Mouse (Mus musculus): ENCODE results near the gene Enoph1. TPM values are rescaled to one million over a fixed set of nuclear protein-coding genes. Genes with fewer than 3 reads are reported as not detected.

Gene Enoph1
- polyA plus RNA-seq, 1 experiment from 2014 or later = 62.8 TPM

DNA sequence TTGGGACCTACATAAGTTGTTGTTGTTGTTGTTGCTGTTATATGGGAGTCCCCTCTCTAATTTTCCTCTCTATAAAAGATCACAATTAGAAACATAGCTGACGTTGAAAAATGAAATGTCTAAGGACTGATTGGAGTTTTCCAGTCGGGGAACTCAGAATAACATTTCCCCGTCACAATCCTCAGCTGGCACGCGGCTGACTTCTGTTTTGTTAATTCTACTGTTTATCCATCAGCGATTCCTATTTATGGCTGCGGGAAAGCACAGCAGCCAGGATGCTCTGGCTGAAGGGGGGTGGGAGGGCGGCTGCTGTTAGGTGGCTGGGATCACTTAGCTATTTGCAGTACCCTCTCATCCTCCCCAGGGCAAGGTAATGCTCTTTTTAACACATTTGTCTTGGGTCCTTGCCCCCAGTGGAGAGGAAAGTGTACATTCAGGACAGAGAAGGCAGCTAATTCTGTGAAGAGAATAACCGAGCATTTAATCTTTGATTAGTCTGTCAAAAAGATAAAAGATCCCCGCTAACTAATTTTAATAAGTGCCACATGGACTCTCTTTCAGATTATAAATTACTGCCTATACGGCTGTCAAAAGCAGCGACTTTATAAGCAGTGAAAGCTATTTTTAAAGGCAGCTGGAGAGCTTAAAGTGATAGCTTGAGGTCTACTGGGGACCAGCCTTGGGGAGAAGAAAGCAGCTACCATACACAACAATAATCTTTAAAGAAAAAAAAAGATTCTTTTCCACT, 50.9 kb downstream of the Enoph1 start:
- H3K9me3 ChIP-seq = no peaks in the 10 kb centered on the region
- H3K27ac ChIP-seq = no peak overlapping the region
- WGBS = 61% methylated on average over 12 of the region's 12 CpGs
- H3K4me3 ChIP-seq = no peak overlapping the region
- peaks cover 17% of the 10 kb centered on the region for H3K4me1 ChIP-seq
- H3K27me3 ChIP-seq (ENCODE audit: poor library complexity, severe bottlenecking) = peaks cover 14% of the 10 kb centered on the region; the same call in 1 of the 2 replicates
- no peaks in the 10 kb centered on the region for H3K36me3 ChIP-seq (replicated peaks)
- DNase-seq (ENCODE audit: extremely low spot score, low spot score) = no peak

DNA sequence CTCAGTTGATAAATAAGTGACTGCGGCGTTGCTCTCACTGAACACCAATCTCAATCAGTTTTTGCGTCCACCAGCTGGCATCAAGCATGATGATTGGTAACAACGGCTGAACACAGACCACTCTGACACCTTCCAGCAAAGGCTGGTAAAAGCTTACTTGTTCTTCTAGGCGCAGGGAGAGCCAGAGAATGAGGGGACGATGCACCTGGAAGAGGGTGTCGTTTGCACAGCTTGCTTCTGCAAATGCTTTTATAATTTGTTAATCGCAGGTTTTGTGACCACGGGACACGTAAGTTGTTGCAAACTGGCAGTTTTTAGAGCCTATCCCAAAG, 51.4 kb downstream of the Enoph1 start:
- 56% methylated on average over 10 of the region's 10 CpGs for WGBS
- peak overlapping the region; percentile 19; the same call in 1 of the 2 replicates for H3K4me3 ChIP-seq
- DNase-seq (ENCODE audit: extremely low spot score, low spot score) = no peak
- H3K27ac ChIP-seq = 0 out of 2 replicates have a peak overlapping the region, but pooled peaks have one; percentile 8
- peaks cover 14% of the 10 kb centered on the region; the same call in 1 of the 2 replicates for H3K27me3 ChIP-seq (ENCODE audit: poor library complexity, severe bottlenecking)
- no peaks in the 10 kb centered on the region for H3K9me3 ChIP-seq
- peaks cover 17% of the 10 kb centered on the region for H3K4me1 ChIP-seq
- no peaks in the 10 kb centered on the region for H3K36me3 ChIP-seq (replicated peaks)

DNA sequence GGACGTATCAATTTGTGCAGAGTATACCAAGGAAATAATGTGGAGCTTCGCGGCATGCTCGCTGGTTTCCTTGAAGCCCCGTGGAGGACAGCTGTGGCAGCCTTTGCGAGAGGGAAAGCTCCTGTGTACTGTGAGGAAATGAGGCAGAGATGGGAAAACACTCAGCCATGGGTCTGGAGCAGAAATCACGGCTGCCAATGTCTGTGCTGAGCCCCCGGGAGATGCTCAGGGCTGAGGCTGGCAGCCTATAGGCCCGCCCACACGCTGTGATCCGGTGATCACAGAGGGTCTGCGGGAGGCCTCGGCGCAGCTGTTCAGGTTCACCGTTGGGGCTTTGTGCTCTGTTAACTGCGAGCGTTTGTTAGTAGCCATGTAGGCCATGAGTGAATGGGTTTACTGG, 51.8 kb downstream of the Enoph1 start:
- WGBS = 12% methylated on average over 17 of the region's 17 CpGs
- Histone ChIP-seq H3K9me3 (no peaks in the 10 kb centered on the region), H3K4me1 (peaks cover 17% of the 10 kb centered on the region), H3K4me3 (peak overlapping the region; percentile 19), H3K27ac (0 out of 2 replicates have a peak overlapping the region, but pooled peaks have one; percentile 8), H3K27me3 (ENCODE audit: poor library complexity, severe bottlenecking) (peaks cover 14% of the 10 kb centered on the region; the same call in 1 of the 2 replicates), H3K36me3 (replicated peaks) (no peaks in the 10 kb centered on the region)
- no peak for DNase-seq (ENCODE audit: extremely low spot score, low spot score)

DNA sequence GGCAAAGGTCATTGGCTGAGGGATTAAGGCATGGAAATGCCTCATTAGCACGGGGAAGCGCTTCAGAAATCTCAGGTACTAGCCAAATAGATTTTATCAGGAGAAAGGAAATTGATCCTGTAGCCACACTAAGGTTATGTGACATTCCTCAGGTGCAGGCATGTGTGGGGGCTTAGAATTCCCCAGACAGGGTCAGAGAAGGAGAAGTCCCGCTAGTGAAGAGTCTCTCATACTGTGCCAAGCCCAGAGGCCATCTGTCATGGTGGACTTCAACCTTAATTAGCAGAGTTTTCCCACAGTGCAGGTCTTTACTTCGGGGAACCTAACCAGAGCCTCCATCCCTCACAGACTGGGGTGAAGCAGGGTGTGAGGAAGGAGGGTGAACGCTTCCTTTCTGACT, 57.2 kb downstream of the Enoph1 start:
- Histone ChIP-seq H3K9me3 (no peaks in the 10 kb centered on the region), H3K4me1 (peaks cover 1% of the 10 kb centered on the region), H3K4me3 (no peak overlapping the region)

DNA sequence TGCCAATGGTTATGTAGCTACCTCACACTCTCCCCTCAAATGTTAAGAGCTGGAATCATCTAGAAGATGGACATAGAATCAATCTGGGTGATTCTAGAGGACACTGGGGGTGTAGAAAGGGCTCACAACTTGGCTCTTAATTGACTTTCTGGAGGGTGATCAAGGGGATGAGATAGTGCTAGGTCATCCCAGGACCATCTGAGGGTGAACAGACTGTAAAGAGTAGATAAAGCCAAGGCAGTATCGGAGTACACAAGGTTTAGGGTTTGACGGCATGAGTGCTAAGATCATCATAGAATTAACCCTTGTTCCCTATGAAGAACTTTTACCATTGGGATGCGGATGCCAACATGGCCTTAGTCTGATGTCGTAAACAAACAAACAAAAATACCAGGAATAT, 58.2 kb downstream of the Enoph1 start:
- H3K9me3 ChIP-seq = no peaks in the 10 kb centered on the region
- no peak overlapping the region for H3K27ac ChIP-seq
- H3K4me3 ChIP-seq = no peak overlapping the region
- no peaks in the 10 kb centered on the region for H3K4me1 ChIP-seq
- WGBS = 94% methylated on average over 4 of the region's 4 CpGs
- no peaks in the 10 kb centered on the region for H3K36me3 ChIP-seq (replicated peaks)
- no peak for DNase-seq (ENCODE audit: extremely low spot score, low spot score)
- H3K27me3 ChIP-seq (ENCODE audit: poor library complexity, severe bottlenecking) = no peaks in the 10 kb centered on the region

More for the DNA sequence above, 57.2 kb downstream of the Enoph1 start:
- WGBS = 74% methylated on average over 5 of the region's 5 CpGs
- H3K36me3 ChIP-seq (replicated peaks) = no peaks in the 10 kb centered on the region
- no peak for DNase-seq (ENCODE audit: extremely low spot score, low spot score)
- no peak overlapping the region for H3K27ac ChIP-seq
- peaks cover 9% of the 10 kb centered on the region; the same call in 1 of the 2 replicates for H3K27me3 ChIP-seq (ENCODE audit: poor library complexity, severe bottlenecking)

DNA sequence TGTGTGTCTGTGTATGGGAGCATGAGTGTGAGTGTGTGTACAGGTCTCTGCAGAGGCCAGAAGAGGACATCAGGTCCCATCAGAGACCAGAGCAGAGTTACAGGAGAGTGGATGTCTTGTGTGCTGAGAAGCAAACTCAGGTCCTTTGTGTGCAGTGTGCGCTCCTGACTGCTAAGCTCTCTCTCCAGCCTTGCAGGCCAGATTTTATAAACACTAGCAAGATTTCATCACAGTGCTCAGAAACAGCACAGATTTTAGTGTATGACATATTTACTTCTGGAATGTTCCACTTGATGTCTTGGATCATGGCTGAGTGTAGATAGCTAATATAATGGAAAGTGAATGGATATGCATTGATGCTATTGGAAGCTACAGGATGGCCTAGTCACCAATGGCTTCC, 62.6 kb downstream of the Enoph1 start:
- H3K9me3 ChIP-seq = no peaks in the 10 kb centered on the region
- DNase-seq (ENCODE audit: extremely low spot score, low spot score) = no peak
- H3K27ac ChIP-seq = no peak overlapping the region
- no peak overlapping the region for H3K4me3 ChIP-seq
- no peaks in the 10 kb centered on the region for H3K27me3 ChIP-seq (ENCODE audit: poor library complexity, severe bottlenecking)
- H3K36me3 ChIP-seq (replicated peaks) = no peaks in the 10 kb centered on the region
- WGBS = 97% methylated on average over 1 of the region's 1 CpGs
- H3K4me1 ChIP-seq = no peaks in the 10 kb centered on the region

DNA sequence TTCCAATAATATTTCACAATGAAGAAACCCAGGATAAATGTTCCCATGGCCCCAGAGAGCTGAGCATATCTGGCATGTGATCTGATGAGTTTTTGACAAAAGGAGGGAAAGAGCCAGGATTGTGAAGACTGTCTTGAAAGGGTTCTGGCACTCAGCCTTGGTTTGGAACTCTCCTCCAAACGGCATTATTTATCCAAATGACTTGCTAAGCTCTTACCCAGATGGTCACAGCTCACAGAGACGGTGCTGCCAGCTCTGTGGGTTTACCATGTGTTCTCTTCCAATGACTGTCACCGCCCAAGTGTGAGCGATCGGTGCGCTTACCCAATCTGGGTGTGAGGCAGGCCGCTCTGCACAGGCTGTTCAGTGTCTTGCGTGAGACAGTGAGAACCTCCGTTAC, 69.1 kb downstream of the Enoph1 start:
- Histone ChIP-seq H3K27me3 (ENCODE audit: poor library complexity, severe bottlenecking) (no peaks in the 10 kb centered on the region), H3K9me3 (no peaks in the 10 kb centered on the region), H3K4me3 (no peak overlapping the region), H3K27ac (no peak overlapping the region), H3K36me3 (replicated peaks) (no peaks in the 10 kb centered on the region), H3K4me1 (no peaks in the 10 kb centered on the region)
- no peak for DNase-seq (ENCODE audit: extremely low spot score, low spot score)
- WGBS = 87% methylated on average over 9 of the region's 9 CpGs

DNA sequence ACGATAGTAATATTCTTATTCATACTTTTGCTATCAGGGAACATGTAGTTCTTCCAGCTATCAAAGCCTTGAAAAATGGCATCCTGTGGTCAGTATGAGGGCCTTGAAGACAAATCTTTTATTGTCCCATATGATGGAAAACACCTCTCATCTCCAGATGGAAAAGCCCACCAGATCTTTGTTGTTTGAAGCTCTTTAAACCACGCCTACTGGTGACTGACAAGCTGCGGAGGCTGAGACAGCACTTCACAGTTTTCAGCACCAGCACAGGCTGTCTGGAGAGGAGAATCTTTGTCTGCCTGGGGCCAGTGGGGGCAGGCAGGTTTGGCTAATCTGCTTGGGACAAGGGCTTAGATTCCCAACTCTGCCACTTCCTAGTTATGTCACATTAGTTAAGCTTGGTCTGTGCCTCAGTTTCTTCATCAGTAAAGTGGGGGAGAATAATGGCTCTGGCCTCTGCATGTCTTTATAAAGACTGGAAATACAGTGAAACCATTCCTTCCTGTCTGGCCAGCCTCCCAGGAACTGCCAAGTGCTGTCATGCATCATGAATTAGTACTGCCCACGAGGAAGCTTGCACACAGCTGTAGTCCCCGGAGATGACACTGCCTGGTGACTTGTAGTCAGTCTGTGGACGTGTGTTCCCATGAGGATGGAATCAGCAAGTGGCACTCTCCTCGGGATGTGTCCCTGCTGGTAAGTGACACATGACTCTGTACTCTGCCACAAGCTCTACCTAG, 69.9 kb downstream of the Enoph1 start:
- H3K9me3 ChIP-seq = no peaks in the 10 kb centered on the region
- WGBS = 71% methylated on average over 7 of the region's 7 CpGs
- DNase-seq (ENCODE audit: extremely low spot score, low spot score) = no peak
- no peak overlapping the region for H3K27ac ChIP-seq
- no peaks in the 10 kb centered on the region; the same call in 1 of the 2 replicates for H3K4me1 ChIP-seq
- H3K4me3 ChIP-seq = no peak overlapping the region
- H3K27me3 ChIP-seq (ENCODE audit: poor library complexity, severe bottlenecking) = no peaks in the 10 kb centered on the region
- no peaks in the 10 kb centered on the region for H3K36me3 ChIP-seq (replicated peaks)

DNA sequence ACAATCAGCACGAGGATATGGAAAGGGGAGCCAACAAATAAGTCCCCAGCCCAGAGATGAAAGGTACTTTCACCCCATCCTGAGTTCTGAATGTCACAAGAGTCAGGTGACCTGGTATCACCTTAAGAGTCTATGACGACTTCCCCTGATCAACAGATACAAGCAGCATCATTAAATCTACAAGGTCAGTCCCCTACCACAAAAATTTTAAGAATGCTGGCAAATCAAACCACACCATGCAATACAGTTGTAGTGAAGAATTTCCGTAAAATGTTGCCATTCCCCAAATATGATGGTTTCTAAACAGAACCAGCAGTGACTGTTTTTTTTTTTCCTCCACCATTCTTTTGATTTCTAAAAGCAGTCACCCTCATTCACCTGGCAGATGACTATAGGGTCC, 70.8 kb downstream of the Enoph1 start:
- Histone ChIP-seq H3K27me3 (ENCODE audit: poor library complexity, severe bottlenecking) (no peaks in the 10 kb centered on the region), H3K36me3 (replicated peaks) (no peaks in the 10 kb centered on the region), H3K27ac (no peak overlapping the region), H3K4me3 (no peak overlapping the region), H3K9me3 (no peaks in the 10 kb centered on the region), H3K4me1 (no peaks in the 10 kb centered on the region; the same call in 1 of the 2 replicates)
- 88% methylated on average over 3 of the region's 3 CpGs for WGBS
- no peak for DNase-seq (ENCODE audit: extremely low spot score, low spot score)

DNA sequence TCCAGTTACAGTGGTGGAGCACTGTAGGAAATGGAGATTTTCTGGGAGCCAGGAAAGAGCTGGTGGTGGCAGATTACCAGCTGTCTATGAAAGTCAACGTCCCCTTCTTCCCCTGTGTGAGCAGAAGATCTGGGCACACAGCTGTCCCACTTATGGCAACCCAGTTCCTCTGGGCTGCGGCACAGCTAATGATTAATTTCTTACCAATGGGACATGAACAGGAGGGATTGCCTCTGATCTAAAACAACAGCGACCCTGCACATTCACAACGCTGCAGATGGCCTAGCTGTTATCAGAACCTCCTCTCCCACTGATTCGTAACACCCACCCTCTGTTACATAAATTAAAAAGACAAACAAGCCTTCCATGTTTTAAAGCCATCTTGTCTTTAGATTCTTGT, 73.6 kb downstream of the Enoph1 start:
- no peak overlapping the region for H3K27ac ChIP-seq
- H3K4me1 ChIP-seq = peaks cover 8% of the 10 kb centered on the region
- H3K4me3 ChIP-seq = no peak overlapping the region
- DNase-seq (ENCODE audit: extremely low spot score, low spot score) = no peak
- 0 out of 2 replicates have a peak, but pooled peaks cover 4% of the 10 kb centered on the region for H3K9me3 ChIP-seq
- no peaks in the 10 kb centered on the region; the same call in 1 of the 2 replicates for H3K27me3 ChIP-seq (ENCODE audit: poor library complexity, severe bottlenecking)
- H3K36me3 ChIP-seq (replicated peaks) = no peaks in the 10 kb centered on the region
- WGBS = 80% methylated on average over 5 of the region's 5 CpGs

Other genes starting within 250 kb of the Enoph1 start
- gene Vamp9, start 133.7 kb upstream of the Enoph1 start, polyA plus RNA-seq (2016; fragmentation: Nextera tagmentation; extraction: Ambion mirVana) = 0.25 and 0.30 TPM in 2 replicates
- 200 and 207 TPM in 2 replicates for gene Hnrnpd, start 61.0 kb upstream of the Enoph1 start, polyA plus RNA-seq (2016; fragmentation: Nextera tagmentation; extraction: Ambion mirVana)
- gene 4930524J08Rik, start 60.9 kb upstream of the Enoph1 start, polyA plus RNA-seq (2016; fragmentation: Nextera tagmentation; extraction: Ambion mirVana) = 1.7 and 2.2 TPM in 2 replicates
- gene Hnrnpdl, start 321 bp upstream of the Enoph1 start, polyA plus RNA-seq (2016; fragmentation: Nextera tagmentation; extraction: Ambion mirVana) = 246 and 247 TPM in 2 replicates
- 2.2 and 2.3 TPM in 2 replicates for gene Tmem150c, start 119.8 kb downstream of the Enoph1 start, polyA plus RNA-seq (2016; fragmentation: Nextera tagmentation; extraction: Ambion mirVana)